Mouse (Mus musculus): Measurements from ENCODE around the gene C1qtnf9.

- TF ChIP-seq CTCF (IDR thresholded peaks at IDR 0.05; ENCODE audit: low read depth, low read length) (no peak), POLR2A (IDR thresholded peaks at IDR 0.05; ENCODE audit: extremely low read depth, insufficient read depth, low read length) (no peak)
Observed at GRCm38 (mm10) chr14:60727130-60727529, 40.8 kb upstream of the C1qtnf9 start.
